Mouse (Mus musculus) hematopoietic multipotent progenitor cell, adult 10-12 weeks (in vitro differentiated cells): ENCODE results near the gene Elovl3. TPM values are rescaled to one million over a fixed set of nuclear protein-coding genes. Genes with fewer than 3 reads are reported as not detected.

Experiments
- polyA plus RNA-seq: library from polyadenylated mRNA; stranded (reverse); fragments of >175 nt; gene quantifications from 2 replicates; pipeline ENCODE4 v1.2.3, GENCODE M21; 2012; ENCODE audit warnings: low replicate concordance

Gene Elovl3
- not detected in 2 replicates for polyA plus RNA-seq

DNA sequence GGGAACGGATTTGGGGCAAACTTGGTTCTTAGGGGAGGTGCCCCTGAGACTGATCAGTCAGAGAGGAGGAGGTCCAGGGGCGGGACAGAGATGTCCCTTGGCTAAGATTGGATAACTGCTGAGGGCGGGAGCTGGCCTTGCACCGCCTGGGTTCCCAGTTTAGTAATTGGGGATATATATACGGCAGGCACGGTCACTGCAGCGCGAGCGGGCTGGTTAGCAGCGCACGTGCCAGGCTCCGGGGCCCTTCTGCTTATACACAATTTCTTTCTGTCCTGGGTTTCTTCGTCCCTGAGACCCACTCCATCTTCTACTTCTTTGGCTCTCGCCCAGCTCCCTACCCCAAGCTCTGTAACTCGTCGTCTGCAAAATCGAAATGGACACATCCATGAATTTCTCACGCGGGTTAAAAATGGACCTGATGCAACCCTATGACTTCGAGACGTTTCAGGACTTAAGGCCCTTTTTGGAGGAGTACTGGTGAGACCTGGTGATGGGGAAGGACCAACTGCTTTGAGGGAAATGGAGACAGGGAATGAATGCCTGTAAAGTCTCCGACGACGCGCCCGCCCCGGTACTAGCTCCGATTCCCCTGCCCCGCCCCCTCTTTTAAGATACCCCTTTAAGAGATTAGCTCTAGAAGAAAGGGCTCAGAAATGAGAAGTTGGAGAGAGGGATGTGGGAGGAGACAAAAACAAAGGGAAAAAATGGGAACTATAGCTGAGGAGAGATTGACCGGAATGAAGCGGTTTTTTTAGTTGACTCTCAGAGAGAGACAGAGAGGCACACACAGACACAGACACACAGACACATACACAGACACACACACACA lies at the start of gene Elovl3:
Elovl3 (plus strand) TSS at position 204 of the 832 bp plus-strand sequence.

DNA sequence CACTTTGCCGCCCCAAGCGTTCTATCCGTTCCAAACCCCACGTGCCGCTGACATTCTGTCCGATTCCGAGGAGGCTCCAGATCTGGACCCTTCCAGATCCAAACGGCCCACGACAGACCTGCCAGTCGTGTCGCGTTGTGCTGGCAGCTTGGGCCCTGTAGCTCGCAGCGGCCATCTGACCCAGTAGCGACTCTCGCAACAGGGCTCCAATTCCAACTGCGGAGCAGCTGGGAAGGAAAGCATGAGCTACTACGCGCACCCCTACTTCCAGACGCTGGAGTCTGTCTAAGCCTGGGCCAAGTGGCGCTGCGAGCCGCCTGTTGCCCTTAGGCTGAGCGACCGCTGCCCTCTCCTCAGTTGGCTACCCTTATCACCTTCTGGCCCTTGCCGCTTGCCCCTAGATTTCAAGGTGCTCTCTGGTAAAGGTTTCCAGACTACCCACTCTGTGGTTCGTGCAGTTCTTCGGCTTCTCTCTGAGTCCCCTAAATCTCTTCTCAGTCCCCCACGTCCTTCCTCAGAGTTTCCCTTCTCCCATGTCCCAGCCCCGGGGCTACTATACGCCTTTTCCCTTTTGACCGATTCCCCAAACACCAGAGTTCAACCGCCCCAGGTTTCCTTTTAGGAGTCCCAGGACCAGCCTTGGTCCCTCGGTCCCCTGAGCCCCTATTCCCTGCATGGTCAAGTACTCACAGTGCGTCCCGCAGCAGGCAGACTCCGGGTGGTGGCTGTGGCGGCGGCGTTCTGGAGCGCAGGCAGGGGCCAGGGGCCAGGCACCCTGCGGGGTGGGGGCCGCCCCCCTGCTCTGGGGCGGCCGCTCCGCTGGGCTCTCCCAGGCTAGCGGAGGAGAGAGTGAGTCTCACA lies 16.0 kb downstream of the Elovl3 start, which contains the start of gene Pitx3:
Pitx3 (minus strand) TSS at position 816 of the 861 bp plus-strand sequence.

DNA sequence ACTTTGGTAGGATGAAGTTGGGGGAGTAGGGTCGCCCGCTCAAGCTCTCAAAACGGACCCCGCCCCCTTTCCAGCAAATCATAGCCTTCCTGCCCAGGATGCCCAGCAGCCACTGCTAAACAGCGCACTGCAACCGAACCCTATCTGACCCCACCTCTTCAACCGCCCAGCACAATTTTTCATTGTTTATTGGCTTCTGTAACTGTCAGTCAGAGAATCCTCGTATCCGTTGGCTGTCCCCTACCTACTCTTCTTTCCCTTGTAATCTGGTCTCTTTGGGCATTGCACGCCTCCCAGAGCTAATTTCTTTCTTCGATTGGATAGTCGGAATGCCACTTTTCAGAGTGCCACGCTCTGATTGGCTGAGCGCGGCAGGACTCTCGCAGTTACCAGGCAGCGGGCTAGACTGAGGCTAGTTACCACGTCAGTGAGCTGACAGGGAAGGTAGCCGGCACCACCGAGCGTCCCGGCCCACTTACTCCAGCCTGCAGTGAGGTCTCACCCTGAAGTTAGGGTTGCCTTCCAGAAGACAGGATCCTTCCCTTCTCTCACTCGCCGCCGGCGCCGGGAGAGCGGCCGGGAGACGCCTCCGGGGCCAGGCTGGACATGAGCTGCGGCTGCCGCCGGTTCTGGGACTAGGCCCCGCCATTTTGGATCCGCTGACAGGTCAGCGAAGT lies 20.6 kb downstream of the Elovl3 start, which contains the start of gene Gbf1:
Gbf1 (plus strand) TSS at position 383 of the 677 bp plus-strand sequence.

Other genes starting within 250 kb of the Elovl3 start
- 2.3 and 3.8 TPM in 2 replicates for gene Armh3, start 133.4 kb upstream of the Elovl3 start, polyA plus RNA-seq
- gene Hps6, start 128.4 kb upstream of the Elovl3 start, polyA plus RNA-seq, result 19.5 and 24.6 TPM in 2 replicates
- 16.1 and 33.2 TPM in 2 replicates for gene Pprc1, start 87.0 kb upstream of the Elovl3 start, polyA plus RNA-seq
- 487 and 962 TPM in 2 replicates for gene Ldb1, start 86.7 kb upstream of the Elovl3 start, polyA plus RNA-seq
- gene Nolc1, start 56.0 kb upstream of the Elovl3 start, polyA plus RNA-seq, result 15.6 and 32.4 TPM in 2 replicates
- not detected in 2 replicates for gene Pitx3, start 16.4 kb downstream of the Elovl3 start, polyA plus RNA-seq
- 419 and 633 TPM in 2 replicates for gene Gbf1, start 20.6 kb downstream of the Elovl3 start, polyA plus RNA-seq
- 225 and 361 TPM in 2 replicates for gene Nfkb2, start 172.4 kb downstream of the Elovl3 start, polyA plus RNA-seq
- gene Psd, start 195.3 kb downstream of the Elovl3 start, polyA plus RNA-seq, result 1.7 and 2.5 TPM in 2 replicates
- 17.6 and 24.2 TPM in 2 replicates for gene Fbxl15, start 196.3 kb downstream of the Elovl3 start, polyA plus RNA-seq
- gene Cuedc2, start 206.8 kb downstream of the Elovl3 start, polyA plus RNA-seq, result 94.2 and 96.3 TPM in 2 replicates
- 9.8 and 25.9 TPM in 2 replicates for gene Mfsd13a, start 209.2 kb downstream of the Elovl3 start, polyA plus RNA-seq
- gene 2310034G01Rik, start 218.4 kb downstream of the Elovl3 start, polyA plus RNA-seq, result 0.34 and 0.75 TPM in 2 replicates